Mouse (Mus musculus): ENCODE measurements around the gene Poc1a. TPM values are rescaled to one million over a fixed set of nuclear protein-coding genes. Genes with fewer than 3 reads are reported as not detected.

Poc1a gene
- total RNA-seq, 2 experiments from 2014 or later: 18.6 to 19.6 TPM

DNA sequence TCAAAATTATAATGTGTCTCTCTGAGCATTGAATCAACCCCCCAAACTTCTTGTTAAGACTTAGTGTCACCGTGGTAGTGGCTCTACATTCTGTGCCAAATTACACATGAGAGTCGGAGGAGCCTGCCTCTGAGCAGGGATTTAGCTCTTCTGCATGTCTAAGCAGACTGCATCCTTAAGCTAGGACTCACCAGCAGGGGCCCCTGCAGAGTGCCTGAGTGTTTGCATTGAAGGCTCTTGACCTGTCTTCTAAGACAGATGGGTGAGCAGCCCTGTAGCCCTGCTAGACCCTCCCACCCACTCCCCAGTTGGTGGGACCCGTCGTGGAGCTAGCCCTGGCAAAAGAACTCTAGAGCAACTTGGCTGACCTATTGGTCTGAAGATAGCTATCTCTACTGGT, 6.3 kb downstream of the Poc1a start:
- Histone ChIP-seq H3K4me3 (no peak overlapping the region), H3K27ac (no peak overlapping the region)
- intact Hi-C loops (cut with DNase I): no loop called here
- TF ChIP-seq CTCF (IDR thresholded peaks at IDR 0.05): peak; percentile 16; the same call in 1 of the 2 replicates
- DNase-seq (ENCODE audit: extremely low spot score in 1 of 2, low spot score in 2 of 2): no peak

DNA sequence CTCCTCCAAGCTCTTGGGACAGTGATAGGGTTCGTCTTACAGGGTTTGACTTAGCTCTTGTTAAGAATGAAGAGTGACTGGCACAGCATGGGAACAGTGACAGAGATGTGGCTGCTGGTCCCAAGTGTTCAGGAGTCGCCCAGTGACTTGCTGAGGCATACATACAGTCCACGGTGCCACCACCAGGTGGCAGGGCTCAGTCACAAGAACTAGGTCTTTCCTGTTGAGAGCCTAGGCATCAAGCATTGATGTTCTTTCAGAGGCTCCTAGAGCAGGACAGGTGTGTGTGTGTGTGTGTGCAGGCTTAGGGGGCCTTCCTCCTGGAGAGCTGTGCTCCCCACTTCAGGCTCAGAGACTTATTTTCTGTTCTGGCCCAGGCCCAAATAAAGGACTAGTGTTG, 8.0 kb downstream of the Poc1a start:
- peak; percentile 91 for TF ChIP-seq CTCF (IDR thresholded peaks at IDR 0.05)
- intact Hi-C loops (cut with DNase I): loop anchor here (1.0 to 2.0 kb wide), 3 partner anchors 16 to 188 kb away; partner anchors contain the start of gene Parp3

DNA sequence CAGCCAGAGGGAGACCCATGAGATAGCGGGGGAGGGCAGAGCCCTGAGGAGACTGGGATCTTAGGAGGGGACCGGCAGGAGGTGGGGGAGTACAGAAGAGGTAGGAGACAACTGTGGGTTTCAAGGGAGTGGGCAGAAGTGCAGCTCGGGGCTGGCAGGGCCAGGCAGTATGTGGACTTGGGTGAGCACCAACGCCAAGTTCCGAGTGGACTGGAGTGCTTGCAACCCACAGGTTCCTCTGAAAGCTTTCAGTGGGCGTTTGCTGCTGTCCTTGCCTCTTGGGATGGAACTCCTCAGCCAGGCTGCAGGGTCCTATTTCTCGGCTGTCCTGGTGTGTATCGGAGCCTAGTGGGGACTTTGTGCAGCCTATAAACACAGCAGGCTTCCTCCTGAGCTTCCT, 9.0 kb downstream of the Poc1a start:
- no peak for TF ChIP-seq CTCF (IDR thresholded peaks at IDR 0.05)
- Histone ChIP-seq H3K4me3 (no peak overlapping the region), H3K27ac (peak overlapping the region; percentile 96)
- intact Hi-C loops (cut with DNase I): loop anchor here (1.0 to 2.0 kb wide), 6 partner anchors 10 to 187 kb away; partner anchors contain the start of gene Parp3
- peak in 1 of 2 experiments; percentile 14 for DNase-seq (ENCODE audit: extremely low spot score in 1 of 2, low spot score in 2 of 2)

More for the DNA sequence above, 8.0 kb downstream of the Poc1a start:
- Histone ChIP-seq H3K4me3 (no peak overlapping the region), H3K27ac (peak overlapping the region; percentile 96)
- peak; percentile 84 for DNase-seq (ENCODE audit: extremely low spot score in 1 of 2, low spot score in 2 of 2)

DNA sequence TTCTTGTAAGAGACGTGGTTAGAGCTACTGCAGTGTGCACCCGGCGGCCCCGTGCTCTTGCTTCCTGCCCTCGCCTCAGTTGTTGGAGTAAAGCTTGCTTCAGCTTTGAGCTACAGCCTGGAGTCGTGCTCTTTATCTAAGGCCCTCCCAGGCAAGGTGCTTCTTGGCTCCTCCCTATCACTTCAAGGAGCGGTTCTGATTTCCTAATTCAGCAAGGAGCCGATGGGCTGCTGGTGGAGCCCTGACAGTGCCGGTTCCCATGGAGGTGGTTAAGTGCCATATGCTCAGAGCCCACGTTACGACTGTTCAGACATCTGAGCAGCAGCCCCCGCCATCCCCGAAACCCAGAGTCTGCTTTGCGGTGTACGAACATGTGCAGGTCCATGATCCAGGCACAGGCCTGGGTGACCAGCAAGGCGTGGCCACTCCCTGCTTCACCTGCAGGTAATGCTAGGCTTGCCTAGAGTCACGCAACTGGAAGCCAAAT, 9.8 kb downstream of the Poc1a start:
- H3K4me3 ChIP-seq: 0 out of 2 replicates have a peak overlapping the region, but pooled peaks have one; percentile 6
- DNase-seq (ENCODE audit: extremely low spot score in 1 of 2, low spot score in 2 of 2): peak; percentile 65 to 79
- H3K27ac ChIP-seq: peak overlapping the region; percentile 96
- intact Hi-C loops (cut with DNase I): loop anchor here (1.0 kb wide), 3 partner anchors 10 to 81 kb away; no protein-coding TSS in a partner anchor
- no peak for TF ChIP-seq CTCF (IDR thresholded peaks at IDR 0.05)

DNA sequence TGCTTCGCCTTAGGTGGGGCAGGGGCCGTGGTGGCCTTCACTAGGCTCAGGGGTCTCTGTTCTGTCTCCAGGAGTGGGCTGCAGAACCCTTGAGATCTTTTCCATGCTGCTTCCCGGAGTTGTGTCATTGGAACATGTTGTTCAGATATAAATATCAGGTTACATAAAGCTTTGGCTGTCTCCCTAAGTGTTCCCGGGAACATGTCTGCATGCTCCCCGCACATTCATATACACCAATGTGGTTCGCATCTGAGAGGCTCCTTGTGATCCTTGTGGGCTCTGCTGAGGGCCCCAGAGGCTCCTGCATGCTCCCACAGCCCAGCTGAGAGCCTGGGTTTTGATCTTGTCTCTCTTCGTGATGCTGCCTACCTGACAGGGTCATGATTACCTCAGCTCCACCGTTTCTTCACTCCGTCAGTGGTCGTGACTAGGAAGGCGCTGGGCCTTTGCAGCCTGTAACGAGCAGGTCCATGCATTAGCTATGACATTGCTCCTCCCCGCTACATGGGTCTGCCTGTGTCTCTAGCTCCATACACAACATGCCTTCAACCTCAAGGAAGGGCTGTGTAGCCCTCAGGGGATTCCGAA, 12.8 kb downstream of the Poc1a start:
- Histone ChIP-seq H3K27ac (peak overlapping the region; percentile 98), H3K4me3 (no peak overlapping the region)
- DNase-seq (ENCODE audit: extremely low spot score in 1 of 2, low spot score in 2 of 2): peak in 1 of 2 experiments; percentile 20
- no peak for TF ChIP-seq CTCF (IDR thresholded peaks at IDR 0.05)
- intact Hi-C loops (cut with DNase I): no loop called here

DNA sequence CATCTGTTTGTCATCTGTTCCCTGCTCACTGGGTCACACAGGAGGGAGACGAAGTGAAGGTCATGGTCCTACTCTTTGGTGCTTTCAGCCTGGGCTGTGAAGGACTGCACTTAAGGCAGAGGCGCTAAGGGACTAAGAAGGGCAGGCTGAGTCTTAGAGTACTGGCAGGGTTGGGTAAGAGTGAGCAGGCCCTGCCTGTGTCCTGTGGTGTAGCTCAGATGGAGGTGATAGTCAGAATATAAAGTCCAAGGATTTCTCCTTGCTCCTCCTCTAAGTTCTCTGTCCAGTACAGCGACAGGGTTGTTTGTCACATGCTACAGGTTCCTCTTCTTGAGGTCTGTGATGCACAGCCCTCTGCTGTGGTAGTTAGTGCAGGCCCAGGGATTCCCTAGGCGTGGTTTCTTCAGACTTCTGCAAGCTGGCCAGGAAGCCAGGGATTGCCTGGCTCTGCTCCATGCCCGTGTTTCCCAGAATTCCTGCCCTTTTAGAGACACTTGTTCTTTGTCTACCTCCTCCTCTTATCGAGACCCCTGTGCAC, 15.8 kb downstream of the Poc1a start:
- Histone ChIP-seq H3K27ac (no peak overlapping the region), H3K4me3 (no peak overlapping the region)
- DNase-seq (ENCODE audit: extremely low spot score in 1 of 2, low spot score in 2 of 2): no peak
- intact Hi-C loops (cut with DNase I): no loop called here
- no peak for TF ChIP-seq CTCF (IDR thresholded peaks at IDR 0.05)

DNA sequence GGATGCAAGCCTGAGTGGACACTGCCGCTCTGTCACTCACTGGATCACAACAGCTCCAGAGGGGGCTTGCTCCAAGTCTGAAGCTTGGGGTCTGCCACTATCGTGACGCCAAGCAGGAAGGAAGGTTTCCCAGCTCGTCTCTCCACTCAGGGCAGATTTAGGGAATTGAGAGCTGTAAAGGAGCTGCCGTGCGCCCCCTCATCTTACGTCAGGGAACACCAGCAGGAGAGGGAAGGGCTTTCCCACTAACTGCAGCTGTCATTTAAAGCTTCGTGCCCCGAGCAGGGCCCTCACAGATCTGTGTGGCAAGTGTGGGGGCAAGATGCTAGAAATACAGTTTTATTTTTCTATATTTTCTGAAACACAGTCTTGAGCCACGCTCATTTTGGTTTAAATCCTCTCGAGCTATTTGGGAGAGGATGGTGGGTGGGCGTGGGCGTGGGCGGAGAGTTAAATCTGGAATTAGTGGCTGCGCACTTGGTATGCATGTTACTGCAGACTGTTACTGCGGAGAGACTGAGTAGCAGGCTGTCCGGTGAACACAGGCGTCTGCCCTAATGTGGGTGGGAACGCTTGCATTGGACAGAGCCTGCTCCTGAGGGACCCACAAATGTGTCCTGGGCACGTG, 19.4 kb downstream of the Poc1a start:
- Histone ChIP-seq H3K4me3 (peak overlapping the region; percentile 36; the same call in 1 of the 2 replicates), H3K27ac (peak overlapping the region; percentile 96)
- no peak for TF ChIP-seq CTCF (IDR thresholded peaks at IDR 0.05)
- peak; percentile 87 to 90 for DNase-seq (ENCODE audit: extremely low spot score in 1 of 2, low spot score in 2 of 2)
- intact Hi-C loops (cut with DNase I): loop anchor here (1.0 to 2.0 kb wide), 3 partner anchors 10 to 119 kb away; no protein-coding TSS in a partner anchor

DNA sequence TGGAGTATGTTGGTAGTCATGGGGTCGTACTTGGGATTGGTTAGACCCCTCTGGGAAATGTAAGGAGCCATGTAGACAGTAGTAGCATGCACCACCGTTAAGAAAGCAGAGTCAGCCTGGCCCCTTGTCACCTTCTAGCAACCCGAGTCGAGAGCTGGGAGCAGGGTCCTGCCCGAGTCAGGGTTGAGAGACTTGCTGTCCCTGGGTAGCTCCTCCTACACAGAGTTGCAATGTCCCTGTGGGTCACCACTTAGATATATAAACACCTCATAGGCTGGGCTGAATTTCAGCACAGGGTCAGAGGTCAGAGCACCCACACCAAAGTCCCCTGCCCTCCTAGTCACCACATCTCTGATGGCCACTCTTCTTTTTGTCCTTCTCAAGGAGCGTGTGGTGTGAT, 20.1 kb downstream of the Poc1a start:
- intact Hi-C loops (cut with DNase I): loop anchor here (1.0 to 2.0 kb wide), 3 partner anchors 11 to 118 kb away; no protein-coding TSS in a partner anchor
- TF ChIP-seq CTCF (IDR thresholded peaks at IDR 0.05): no peak
- H3K4me3 ChIP-seq: peak overlapping the region; percentile 36; the same call in 1 of the 2 replicates
- no peak for DNase-seq (ENCODE audit: extremely low spot score in 1 of 2, low spot score in 2 of 2)
- peak overlapping the region; percentile 96 for H3K27ac ChIP-seq

DNA sequence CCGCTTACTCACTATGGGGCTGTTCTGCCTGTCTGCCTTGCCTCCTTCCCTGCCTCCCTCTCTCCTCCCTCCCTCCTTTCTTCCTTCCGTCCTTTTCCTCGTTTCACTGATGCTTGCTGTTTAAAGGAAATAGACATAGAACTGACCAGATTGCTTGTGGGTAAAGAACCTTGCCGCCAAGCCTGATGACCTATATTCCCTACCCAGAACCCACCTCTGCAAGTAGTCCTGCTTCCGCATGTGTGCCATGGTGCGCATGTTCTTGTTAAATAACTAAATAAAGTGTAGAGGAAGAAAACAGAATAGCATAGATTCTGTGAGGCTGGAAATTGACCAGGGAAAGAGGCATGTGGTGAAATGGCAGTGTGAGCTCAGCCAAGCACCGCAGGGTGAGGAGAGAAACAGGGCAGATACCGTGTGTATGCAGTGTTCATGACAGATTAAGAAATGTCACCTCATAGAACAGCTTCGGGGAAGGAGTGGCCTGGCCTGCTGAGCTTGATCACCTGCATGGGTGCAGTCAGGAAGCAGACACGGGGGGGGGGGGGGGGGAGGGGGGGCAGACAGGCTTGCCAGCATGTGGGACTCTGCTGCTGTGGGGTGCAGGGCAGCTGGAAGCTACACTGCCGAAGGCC, 20.7 kb downstream of the Poc1a start:
- no peak for TF ChIP-seq CTCF (IDR thresholded peaks at IDR 0.05)
- DNase-seq (ENCODE audit: extremely low spot score in 1 of 2, low spot score in 2 of 2): no peak
- Histone ChIP-seq H3K27ac (peak overlapping the region; percentile 96), H3K4me3 (no peak overlapping the region)
- intact Hi-C loops (cut with DNase I): loop anchor here (2.0 kb wide), 2 partner anchors 101 to 117 kb away; no protein-coding TSS in a partner anchor

DNA sequence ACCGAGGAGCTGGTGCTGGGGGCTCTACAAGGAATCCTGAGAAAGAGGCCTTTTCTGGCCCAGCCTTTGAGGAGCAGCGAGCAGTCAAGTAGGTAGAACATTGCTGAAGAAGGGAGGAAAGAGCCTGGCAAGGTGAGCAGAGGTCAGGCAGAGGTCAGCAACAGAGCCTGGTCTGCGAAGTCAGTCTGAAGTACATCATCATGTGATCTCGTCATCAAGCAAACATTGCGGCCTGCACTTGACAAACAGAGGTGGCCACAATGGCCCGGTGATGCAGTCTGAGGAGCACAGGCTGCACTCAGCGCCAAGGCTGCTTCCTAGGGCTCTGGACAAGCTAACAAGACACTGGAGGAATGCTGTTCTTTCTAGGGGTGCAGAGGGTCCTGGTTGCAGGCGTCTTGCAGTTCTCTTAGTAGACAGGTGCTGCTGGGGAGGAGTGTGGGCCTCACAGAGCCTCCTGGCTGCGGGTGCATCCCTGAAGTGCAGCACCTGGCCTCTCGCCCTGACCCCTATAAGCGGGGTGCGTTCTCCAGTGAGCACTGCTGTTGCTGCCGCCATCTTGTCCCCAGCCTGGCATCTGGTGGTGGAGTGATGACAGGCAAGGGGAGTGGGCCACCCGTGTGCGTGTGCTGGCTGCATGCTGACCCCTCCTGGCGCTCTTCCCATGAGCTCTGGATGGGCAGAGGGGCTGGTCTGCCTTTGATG, 21.7 kb downstream of the Poc1a start:
- intact Hi-C loops (cut with DNase I): no loop called here

DNA sequence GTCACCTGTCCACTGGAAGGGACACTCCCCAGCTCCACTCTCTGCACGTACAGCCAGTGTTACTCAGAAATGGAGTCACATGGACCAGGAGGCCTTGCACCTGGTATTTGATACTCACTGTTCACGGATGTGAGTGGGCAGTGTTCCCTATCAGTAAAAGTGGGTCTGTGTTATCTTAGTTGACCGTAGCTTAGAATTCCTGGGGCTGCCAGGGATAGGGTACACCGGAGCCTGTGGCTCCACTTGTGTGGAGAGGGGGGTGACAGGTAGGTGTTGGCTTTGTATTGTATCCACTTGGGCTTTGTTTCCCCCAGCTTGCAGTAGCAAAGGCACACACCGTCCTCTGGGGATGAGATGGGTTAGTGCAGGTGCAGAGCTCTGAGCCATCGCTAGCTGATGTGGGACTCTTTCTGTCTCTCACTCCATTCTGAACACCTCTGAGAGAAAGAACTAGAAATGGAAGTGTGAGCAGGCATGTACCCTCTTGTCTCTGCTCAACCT, 22.6 kb downstream of the Poc1a start:
- no peak overlapping the region for H3K4me3 ChIP-seq
- no peak for DNase-seq (ENCODE audit: extremely low spot score in 1 of 2, low spot score in 2 of 2)
- intact Hi-C loops (cut with DNase I): no loop called here
- no peak overlapping the region for H3K27ac ChIP-seq
- no peak; the same call in 1 of the 2 replicates for TF ChIP-seq CTCF (IDR thresholded peaks at IDR 0.05)

More for the DNA sequence above, 21.7 kb downstream of the Poc1a start:
- no peak for DNase-seq (ENCODE audit: extremely low spot score in 1 of 2, low spot score in 2 of 2)
- no peak for TF ChIP-seq CTCF (IDR thresholded peaks at IDR 0.05)
- peak overlapping the region; percentile 96 for H3K27ac ChIP-seq
- no peak overlapping the region for H3K4me3 ChIP-seq

Measured in left cerebral cortex, adult 2 months (tissue).